Mouse (Mus musculus): Measurements from ENCODE around the gene Gm5726. TPM values are rescaled to one million over a fixed set of nuclear protein-coding genes. Genes with fewer than 3 reads are reported as not detected.

Gene Gm5726
- not detected for total RNA-seq (2023)

GRCm38 (mm10) chr7:20545657-20546056 is at the start of gene Gm5726:
Gene Gm5726 (minus strand): TSS chr7:20545757.

GRCm38 (mm10) chr7:20576141-20576540 is 30.6 kb upstream of the Gm5726 start, which contains the start of gene Gm4141:
Gene Gm4141 (minus strand): TSS chr7:20576241.

GRCm38 (mm10) chr7:20533537-20533936 is 12.0 kb downstream of the Gm5726 start, which contains the start of gene Vmn1r104:
Gene Vmn1r104 (plus strand): TSS chr7:20533837.

GRCm38 (mm10) chr7:20510434-20510833 is 35.1 kb downstream of the Gm5726 start, which contains the start of gene Vmn1r103:
Gene Vmn1r103 (minus strand): TSS chr7:20510534.

Other genes with a start within 250 kb of the Gm5726 start
- not detected for gene Gm4133, start 211.7 kb downstream of the Gm5726 start, total RNA-seq (2023)
- gene Gm5728, start 170.3 kb downstream of the Gm5726 start, total RNA-seq (2023) = not detected
- not detected for gene Vmn1r100, start 127.8 kb downstream of the Gm5726 start, total RNA-seq (2023)
- not detected for gene Vmn1r101, start 103.2 kb downstream of the Gm5726 start, total RNA-seq (2023)
- gene Gm10670, start 70.8 kb downstream of the Gm5726 start, total RNA-seq (2023) = not detected
- gene Vmn1r103, start 35.2 kb downstream of the Gm5726 start, total RNA-seq (2023) = not detected
- gene Vmn1r104, start 11.9 kb downstream of the Gm5726 start, total RNA-seq (2023) = not detected
- not detected for gene Gm4141, start 30.5 kb upstream of the Gm5726 start, total RNA-seq (2023)
- gene Gm4513, start 53.3 kb upstream of the Gm5726 start, total RNA-seq (2023) = not detected
- not detected for gene Vmn1r107, start 123.2 kb upstream of the Gm5726 start, total RNA-seq (2023)
- gene Vmn1r111, start 157.5 kb upstream of the Gm5726 start, total RNA-seq (2023) = not detected
- not detected for gene Gm10668, start 184.9 kb upstream of the Gm5726 start, total RNA-seq (2023)
- gene Vmn1r112, start 225.4 kb upstream of the Gm5726 start, total RNA-seq (2023) = not detected
- gene Vmn1r113, start 241.5 kb upstream of the Gm5726 start, total RNA-seq (2023) = not detected

All from T-cell, adult 66 days (primary cell).